Mouse (Mus musculus) ovary, adult 18-20 months (tissue): Measurements from ENCODE around the gene Grid1.

Experiments used
- DNase-seq: peaks from one replicate; pipeline ENCODE4 v3.0.0; 2022; ENCODE audit warnings: low spot score, mixed read lengths

The Grid1 gene

DNA sequence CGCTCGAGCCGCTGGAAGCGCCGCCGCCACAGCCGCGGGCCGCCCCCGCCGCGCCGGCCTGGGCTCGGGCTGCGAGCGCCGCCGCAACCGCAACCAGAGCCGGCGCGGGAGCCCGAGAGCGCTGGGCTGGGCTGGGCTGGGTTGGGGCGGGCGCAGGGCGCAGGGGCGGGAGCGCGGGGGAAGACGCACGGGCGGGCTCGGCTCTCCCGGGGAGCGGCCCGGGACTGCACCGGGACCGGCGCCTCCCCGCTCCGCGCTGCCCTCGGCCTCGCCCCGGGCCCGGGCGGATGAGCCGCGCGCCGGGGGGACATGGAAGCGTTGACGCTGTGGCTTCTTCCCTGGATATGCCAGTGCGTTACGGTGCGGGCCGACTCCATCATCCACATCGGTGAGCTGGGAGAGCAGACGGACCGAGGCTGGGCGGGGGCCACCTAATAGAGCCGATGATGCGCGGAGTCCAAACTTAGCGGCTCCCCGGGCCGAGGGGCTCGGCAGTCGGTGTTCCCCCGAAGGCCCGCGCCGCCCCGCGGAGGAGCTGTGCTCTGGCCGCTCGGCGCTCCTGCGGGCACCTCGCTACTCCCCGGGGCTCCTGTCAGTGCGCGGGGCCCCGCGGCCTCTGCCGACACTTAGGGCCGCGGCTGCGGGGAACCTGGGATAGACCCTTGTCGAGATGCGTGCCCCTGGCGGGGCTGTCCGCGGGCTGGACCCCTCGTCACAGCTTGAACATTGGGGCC is at the start of gene Grid1:
TSS of gene Grid1 (plus strand) at position 190 of the 734 bp plus-strand sequence.
- no peak for DNase-seq

DNA sequence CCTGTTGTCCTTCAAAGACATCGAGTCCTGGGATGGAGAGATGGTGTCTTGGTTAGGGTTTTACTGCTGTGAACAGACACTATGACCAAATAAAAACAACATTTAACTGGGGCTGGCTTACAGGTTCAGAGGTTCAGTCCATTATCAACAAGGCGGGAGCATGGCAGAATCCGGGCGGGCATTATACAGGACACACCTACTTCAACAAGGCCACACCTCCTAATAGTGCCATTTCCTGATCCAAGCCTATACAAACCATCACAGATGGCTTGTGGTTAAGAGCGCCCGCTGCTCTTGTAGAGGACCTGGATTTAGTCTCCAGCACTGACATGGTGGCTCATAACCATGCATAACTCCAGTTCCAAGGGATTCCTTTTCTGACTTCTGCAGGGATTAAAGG is 49.4 kb upstream of the Grid1 start:
- no peak for DNase-seq

DNA sequence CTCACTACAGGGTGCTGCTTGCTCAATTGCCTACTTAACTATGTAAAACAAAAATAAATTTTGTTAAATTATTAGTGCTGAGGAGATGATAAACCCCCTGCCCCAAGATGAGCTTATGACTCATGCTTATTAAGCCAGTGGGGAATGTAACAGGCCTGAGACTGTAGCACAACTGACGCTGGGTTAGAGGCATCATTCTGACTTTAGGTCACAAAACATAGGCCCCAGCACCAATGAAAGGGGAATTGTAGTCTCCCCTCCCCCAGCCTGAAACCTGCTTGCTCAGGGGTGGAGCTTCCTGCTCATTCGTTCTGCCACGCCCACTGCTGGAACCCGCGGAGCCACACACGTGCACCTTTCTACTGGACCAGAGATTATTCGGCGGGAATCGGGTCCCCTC is 48.3 kb upstream of the Grid1 start:
- no peak for DNase-seq

DNA sequence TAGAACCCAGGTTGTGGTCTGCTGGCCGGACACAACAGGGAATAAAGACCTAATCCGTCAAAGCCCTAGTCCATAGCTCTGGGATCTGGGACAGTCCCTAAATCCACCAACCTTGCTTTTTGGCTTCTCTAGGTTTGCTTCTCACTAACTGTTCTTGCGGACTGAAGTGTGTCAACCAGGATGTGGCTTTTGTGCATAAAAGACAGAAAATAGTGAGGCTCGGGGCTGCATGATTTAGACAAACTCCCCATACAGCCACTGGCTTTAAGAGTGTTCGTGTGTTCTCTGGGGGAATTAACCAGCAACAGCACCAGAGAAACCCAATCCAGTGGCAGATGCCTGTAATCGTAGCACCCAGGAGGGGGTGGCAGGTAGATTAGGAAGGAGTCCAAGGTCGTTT is 47.8 kb upstream of the Grid1 start:
- no peak for DNase-seq

DNA sequence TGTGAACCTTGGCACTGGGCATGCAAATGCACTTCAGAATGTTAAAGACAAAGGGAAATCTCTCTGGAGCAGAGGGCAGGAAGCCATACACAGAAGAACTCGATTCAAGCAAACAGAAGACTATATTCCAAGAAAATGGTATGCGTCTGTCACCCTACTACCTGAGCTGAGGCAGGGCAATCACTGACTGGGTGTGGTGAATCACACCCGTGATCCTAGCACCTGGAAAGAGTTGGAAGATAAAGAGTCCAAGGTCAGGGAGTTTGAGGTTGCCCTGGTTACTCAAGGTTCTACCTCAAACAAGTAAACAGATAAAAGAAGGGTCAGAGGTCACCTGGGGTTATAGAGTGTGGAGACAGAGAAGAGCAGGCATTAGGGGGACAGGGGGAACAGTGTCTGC is 46.2 kb upstream of the Grid1 start:
- no peak for DNase-seq

DNA sequence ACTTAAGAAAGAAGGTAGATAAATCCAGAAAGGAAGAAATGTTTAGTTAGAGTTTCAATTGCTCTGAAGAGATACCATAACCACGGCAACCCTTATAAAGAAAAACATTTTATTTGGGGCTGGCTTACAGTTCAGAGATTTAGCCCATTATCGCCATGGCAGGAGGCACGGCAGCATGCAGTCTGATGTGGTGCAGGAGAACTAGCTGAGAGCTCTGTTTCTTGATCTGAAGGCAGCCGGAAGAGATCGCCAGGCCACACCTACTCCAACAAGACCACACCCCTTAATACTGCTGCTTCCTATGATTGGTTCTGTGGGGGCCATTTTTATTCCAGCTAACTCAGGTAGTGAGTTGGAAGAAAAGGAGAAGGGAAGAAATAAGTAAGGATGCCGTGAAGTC is 45.7 kb upstream of the Grid1 start:
- no peak for DNase-seq

DNA sequence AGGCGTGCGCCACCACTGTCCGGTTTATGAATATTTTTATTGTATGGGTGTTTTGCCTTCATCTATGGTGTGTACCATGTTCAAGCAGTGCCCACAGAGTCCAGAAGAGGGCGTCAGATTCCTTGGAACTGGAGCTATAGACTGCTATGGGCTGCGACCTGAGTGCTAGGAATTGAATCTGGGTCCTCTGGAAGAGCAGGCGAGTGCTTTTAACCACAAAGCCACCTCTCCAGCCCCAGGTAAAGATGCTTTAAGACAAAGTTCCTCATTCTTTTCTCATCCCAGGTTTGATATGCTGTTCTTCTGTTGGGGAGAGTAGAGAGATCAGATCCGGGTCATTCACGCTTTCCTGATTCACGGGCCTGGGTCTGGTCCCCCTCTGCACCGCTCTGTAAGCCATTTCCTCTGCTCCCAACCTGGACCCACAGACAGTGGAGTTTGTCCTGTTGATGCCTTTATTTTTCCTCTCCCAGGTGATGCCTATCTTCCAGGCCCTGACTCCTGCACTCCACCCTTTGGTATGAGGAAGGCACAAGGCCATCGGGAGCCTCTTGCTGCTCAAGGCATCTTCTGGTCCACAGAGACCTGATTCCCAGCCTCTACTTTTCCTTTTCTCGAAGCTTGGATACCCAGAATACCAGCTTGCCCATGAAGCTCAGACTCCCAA is 43.1 kb upstream of the Grid1 start:
- DNase-seq = no peak

DNA sequence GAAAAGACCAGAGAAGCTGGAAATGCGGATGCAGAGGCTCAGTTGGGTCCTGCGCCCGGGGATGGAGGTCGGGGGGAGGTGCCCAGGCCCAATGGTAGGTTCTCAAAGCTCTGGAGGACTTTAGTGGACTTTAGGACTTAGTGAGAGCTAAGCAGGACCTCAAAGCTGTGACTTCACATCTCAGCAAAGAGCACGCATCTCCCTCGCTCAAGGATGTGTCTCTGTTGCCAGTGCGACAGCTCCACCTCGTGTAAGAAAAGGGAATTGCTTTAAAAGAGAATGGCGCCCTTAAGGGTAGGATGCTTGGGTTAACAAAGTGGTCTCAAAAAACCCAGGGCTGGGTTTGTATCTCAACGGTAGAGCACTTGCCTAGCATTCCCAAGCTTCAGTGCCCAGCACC is 42.1 kb upstream of the Grid1 start:
- no peak for DNase-seq

DNA sequence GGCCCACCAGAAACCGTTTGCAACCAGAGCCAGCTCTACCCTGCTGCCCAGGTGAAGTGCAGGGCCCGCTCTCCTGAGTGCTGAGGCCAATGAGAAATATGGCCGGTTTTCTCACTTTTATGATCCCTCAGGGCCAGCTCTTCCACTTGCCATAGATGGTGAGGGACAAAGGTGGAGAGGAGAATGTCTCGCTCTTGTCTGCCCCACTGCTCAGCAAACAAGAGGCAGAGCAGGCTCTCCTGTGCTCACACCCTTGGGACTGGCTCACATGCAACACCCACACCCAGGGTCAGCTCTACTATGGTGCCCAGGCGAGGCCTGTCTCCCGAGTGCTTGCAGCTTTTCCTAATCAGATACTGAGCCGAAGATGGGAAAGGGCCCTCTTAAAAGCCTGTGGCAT is 41.1 kb upstream of the Grid1 start:
- no peak for DNase-seq

DNA sequence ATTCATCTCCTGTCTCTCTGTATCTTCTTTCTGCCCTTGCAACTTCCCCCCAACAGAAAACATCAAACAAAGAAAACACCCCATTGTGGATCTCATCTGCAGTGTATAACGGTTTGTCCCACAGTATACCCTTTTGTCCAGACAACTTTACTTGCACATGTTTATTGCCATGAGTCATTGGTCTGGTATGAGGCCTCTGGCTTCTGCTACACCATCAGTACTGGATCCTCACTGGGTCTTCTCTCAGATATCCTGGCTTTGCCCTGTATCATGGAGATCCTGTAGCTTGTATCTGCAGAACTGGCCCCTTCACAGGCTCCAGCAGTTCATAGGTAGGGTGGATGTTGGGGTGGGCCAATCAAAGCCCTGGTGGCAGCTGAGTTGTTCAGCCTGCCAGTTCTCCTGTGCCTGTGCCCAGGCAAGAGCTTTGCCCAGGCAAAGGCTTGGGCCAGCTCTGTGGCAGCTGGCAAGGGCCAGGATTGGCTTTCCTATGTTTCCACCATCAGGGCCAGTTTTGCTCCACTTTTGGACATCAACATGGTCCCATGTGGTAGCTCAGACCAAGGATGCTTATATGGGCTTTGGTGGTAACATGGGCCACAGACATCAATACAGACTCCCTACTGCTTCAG is 26.4 kb upstream of the Grid1 start:
- DNase-seq = no peak

DNA sequence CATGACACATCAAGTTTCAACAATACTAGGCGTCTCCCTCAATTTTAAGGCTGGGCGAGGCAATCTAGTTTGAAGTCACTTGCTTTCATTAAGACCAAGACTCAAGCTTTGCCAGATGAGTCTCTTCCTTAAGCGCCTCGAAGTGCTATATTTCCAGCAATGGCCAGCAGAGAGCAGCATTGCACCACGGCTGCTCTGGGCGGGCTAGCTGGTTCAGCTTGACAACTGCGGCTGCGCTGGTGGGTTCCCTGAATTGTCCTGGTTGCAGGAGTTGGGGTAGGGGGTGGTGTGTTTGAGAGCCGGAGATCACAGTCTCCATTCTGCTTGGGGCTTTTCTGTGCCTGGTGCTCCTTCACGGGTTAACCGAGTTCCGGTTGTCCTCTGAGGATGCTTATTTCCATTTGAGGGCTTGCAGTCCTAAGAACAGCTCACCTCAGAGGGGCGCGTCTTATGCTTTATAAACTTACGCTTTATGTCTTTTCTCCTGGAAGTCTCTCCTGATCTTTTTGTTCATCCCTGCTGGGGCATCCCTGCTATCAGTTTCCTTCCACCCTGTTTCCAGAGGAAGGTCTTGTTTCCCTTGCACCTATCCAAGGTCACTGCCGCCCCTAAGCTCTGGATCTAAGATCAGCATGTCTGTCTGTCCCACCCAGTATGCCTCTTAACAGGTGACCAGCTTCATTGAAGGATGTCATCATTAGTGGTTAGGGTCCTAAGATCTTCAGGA is 9.0 kb upstream of the Grid1 start:
- DNase-seq = no peak

DNA sequence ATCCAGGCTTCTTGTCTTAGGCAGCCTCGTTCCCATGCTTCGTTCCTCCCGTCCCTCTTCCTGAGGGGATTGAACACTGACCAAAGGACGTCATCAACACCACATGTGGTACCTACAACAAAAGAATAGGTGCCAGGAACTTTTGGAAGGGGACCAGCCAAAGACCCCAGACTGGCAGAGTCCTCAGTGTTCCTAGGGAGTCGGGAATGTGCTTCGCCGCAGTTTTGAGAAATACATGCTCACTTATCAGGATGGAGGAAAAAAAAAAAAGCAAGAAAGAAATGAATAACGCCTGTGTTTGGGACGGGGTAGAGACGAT is 8.5 kb upstream of the Grid1 start:
- no peak for DNase-seq

DNA sequence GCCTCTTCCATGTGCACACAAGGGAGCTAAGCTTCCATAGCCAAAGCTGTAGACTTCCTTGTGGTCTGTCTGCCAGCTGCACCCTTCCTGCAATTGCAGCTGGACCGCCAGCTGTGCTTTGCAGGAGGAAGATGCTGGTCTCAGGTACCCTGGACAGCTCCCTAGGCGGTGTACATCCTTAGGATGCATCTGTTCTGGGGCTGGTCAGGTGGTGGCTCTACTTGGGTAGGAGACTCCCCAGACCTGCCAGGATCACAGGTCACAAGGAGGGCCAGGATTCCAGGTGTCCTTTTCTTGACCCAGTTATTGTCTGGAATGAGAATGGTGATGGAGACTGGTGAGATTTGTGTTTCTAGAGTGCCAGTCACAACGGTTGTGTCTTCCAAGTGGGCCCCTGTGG is 3.6 kb upstream of the Grid1 start:
- DNase-seq = no peak

DNA sequence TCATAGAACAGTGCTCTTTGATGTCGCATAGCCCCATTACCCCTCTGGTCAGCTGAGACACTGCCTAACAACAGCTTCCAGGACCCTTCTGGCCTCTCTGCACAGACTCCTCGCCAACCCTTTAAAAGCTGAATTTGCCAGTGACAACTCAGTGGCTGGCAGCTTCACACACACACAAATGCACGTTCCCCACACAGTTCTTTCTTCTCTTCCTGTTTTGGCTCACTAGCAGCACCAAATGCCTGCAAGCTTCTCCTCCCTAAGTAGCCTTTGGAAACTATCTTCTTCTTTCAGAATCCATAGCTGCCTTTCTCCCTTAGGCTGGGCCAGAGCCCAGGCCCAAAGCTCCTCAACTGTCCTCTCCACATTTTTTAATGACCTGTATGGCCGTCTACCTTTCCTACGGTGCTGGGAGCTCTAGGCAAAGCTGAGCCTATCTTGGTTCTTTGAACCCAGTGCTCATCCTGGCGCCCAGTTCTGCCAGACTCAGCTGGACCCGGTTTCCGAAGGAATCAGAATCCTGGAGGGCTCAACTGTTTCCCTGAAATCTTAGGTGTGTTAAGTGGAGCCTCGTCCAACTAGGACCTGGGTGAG is 1.4 kb upstream of the Grid1 start:
- DNase-seq = no peak

DNA sequence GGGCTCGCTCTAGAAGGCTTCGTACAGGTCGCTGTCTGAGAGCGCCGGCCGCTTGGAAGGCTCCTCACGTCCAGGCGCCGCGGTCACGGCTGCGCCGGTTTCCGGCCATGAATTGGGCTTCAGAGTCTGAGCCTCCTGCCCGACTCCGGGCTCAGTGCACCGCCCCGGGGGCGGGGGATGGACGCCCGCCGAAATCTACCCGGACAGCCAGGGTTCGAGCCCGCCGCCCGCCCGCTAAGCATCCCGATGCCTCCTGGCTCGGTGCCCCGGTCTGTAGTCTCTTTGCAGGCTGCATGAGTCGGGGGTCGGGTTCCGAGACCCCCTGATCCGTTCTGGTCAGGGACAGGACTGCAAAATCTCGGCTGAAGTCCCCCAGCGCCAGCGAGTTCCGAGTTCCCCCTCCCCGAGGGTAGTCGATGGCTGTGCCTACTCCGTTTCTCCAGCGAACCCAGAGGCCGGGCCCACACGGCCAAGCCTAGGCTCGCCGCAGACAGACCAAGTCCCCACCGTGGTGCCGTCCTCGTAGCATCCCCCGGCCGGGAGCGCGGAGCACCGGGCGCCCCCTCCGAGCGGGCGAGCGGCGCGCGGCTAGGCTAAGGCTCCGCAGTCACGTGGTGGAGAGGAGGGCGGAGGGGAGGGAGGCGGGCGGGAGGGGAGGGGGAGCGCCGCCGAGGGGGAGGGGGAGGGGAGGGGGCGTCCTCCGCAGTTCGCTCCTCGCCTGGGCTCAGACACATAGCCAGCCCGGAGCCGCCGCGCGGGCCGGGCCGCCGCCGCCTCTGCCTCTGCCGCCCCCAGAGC is 588 bp upstream of the Grid1 start:
- DNase-seq = no peak

DNA sequence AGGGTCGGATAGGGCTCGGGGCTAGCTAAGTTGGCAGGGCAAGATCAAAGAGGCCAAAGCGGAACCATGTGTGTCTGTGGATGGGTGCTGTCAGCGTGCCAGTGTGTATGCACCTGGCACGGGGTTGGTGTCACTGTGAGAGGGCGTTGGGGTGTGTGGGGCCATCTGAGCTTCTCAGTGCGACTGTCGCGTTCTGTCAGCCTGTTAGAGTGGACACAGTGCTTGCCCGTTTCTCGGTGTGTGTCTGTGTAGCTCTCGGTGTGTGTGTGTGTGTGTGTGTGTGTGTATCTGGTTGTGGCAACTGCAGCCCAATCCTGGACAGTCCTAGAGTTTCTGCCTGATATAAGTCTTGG is 721 bp downstream of the Grid1 start:
- DNase-seq = no peak

DNA sequence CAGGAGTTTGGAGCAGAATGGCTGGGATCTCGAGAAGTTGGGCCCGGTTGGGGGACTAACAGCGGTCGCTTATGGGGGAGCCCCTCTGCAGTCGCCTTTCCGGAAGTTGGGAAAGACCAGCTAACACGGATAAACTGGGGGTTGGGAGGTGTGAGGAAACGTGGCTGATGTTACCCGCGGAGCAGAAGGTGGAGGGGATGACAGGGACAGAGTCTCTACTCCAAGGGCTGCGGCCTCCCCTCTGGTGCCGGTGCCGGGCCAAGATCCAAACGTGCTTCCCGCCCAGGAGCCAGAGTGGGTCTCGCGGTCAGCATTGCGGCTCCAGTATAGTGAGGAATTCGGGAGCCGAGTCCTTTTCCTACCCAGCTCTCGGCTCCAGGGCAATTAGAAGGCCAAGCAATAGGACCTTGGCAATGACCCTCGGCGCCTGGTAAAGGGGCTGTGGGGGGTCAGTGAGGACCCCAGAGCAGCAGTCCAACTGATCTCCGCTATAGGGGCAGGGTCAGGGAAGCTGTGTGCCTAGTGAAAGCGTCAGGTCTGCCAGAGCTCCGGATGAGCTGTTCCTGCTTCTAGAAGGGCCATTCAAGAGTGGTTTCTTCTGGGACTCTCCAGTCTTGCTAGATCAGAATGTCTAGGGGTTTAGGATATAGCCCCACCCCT is 1.4 kb downstream of the Grid1 start:
- no peak for DNase-seq

DNA sequence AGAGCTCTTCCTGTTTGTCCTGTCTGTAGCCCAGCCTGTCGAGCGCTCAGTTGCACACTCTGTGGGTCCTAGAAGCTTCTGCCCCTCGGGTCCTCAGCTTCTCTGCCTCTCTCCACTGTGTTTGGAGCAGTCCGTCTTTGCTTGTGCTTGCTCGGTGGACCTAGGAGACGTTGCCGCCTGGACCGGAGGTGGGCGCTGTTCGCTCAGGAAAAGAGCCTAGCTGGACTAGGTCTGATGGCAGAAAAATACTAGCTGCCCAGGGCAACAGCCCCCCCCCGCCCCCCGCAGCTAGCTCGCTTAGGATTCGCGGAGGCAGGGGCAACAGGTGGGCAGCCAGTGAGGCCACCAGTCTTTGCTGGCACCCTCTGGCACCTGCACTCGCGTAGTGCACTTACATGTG is 3.2 kb downstream of the Grid1 start:
- DNase-seq = no peak

DNA sequence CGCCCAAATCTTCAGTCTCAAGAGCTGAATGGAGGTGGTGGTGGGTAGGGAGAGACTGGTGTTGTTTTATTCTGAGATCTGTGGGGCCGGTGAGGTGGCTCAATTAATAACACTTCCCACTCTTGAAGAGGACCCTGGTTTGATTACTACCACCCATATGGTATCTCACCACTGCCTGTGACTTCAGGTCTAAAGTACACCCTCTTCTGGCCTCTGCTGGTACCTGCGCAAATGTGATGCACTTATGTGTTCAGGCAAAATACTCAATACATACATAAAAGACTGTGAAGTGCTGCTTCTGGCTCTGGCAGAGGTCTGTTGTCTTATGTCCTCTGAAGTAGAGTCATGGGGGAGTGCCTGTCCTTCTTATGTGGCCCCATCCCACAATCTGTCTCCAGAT is 4.3 kb downstream of the Grid1 start:
- DNase-seq = no peak

DNA sequence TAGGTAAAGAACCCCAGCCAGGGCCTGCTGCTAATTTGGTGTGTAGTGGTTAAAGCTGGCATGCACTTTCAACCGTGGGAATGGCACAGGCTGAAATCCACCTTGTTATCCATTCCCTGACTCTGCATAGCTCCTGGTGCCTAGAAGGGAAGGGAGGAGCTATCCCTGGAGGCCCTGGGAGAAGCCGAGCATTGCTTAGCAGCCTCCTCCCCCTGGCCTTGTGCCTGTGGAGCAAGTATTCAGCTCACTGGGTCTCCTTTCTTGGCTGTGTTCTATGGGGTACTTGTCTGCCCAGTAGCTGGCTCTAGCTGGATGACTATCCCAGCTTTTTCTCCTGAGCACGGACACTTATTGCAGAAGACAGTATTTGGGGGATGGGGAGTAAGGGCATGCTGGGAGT is 6.0 kb downstream of the Grid1 start:
- DNase-seq = no peak

DNA sequence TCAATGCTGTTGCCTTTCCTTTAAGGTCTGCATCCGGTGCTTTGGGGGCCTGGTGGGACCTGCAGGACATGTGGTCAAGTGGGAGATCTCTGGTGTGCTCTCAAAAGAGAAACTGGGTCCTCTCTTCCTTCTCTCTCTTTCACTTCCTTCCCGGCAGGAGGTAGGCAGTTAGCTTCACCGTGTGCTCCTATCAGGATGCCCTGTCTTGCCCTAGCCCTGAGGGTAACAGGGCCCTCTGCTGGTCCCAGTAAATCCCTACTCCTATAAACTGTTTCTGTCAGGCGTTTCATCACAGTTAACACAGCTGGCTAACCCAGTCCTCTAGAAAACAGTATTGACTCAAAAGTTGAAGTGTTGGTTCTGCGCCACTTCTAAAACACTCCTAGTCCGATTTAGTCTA is 9.9 kb downstream of the Grid1 start:
- DNase-seq = no peak
